Mouse (Mus musculus) monocyte, adult 5-6 weeks (primary cell): ENCODE data around the gene Ppbp. TPM values are rescaled to one million over a fixed set of nuclear protein-coding genes. Genes with fewer than 3 reads are reported as not detected.

Experiments used
- ATAC-seq: fragments of 153-309, 156-312 bp; replicated peaks from 2 replicates; pipeline ENCODE4 v1.8.0; 2017; ENCODE audit warnings: mild to moderate bottlenecking; ENCODE audit not compliant: low TSS enrichment, insufficient number of reproducible peaks, severe bottlenecking, poor library complexity, low FRiP score
- total RNA-seq: library from RNA; stranded (forward); fragments of 200-1000, 200-491, 200-594 nt; gene quantifications from 3 replicates; pipeline ENCODE4 v1.2.3, GENCODE M21; 2017

Gene Ppbp
- total RNA-seq: 20.7 to 327 TPM (median 26.3 TPM) in 3 replicates

GRCm38 (mm10) chr5:90768218-90768617, at the start of gene Ppbp:
TSS of gene Ppbp (plus strand) at chr5:90768518.
- ATAC-seq: no peak

DNA sequence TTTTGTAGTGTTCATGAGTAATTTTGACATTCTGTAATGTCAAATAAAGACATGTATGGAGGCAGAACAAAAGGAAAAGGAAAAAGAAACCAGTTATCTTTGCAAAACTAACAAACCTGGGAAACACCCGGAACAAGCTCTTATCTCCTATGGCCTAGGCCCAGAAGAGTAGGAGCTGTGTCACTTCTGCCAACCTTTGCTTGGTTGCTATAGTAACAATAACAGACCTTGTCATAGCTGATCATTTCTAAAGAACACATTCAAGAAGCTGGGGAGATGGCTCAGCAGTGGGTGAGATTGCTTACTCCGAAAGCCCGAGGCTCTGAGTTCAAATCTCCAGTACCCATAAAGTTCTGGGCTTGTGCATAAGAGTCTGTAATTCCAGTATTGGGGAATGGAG, 45.7 kb upstream of the Ppbp start:
- ATAC-seq: no peak

- no peak for ATAC-seq
Observed at GRCm38 (mm10) chr5:90728254-90728653, 40.1 kb upstream of the Ppbp start.

GRCm38 (mm10) chr5:90731480-90731879, 36.8 kb upstream of the Ppbp start:
- no peak for ATAC-seq

DNA sequence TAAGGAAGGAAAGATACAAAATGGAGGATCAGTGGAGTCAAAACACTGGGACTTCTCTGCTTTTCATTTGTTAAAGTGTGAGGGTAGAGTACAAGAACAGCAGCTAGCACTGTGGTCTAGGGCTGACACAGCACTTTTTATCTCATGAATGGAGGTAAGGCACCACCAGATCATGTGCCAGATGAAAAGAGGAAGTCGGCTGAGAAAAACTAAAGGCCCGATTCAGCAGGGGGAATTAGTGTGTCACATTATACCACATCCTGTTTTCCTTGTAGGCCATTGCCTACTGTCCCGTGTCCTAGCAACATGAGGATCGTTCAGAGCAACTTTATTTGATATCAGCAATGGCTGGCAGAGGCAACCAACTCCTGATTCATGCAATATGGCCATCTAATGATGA, 26.3 kb upstream of the Ppbp start:
- ATAC-seq: peak; percentile 98

DNA sequence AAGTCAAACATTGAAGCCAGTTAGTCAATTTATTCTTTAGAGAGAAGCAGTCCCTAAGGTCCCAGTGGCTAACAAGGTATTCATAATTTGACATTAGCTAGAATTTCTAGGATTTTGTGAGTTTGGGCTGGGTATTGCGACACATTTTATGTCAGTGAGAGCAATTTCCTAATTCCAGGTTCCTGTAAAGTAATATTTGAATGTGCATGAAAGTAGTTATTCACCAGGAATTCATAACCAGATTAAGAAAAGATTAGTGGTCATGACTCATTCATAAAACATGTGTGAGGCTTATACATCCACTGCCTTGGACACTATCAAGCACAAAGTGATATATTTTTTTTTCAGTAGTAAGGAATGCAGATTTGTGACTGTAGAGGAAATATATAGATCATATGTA, 14.4 kb upstream of the Ppbp start:
- ATAC-seq: no peak

DNA sequence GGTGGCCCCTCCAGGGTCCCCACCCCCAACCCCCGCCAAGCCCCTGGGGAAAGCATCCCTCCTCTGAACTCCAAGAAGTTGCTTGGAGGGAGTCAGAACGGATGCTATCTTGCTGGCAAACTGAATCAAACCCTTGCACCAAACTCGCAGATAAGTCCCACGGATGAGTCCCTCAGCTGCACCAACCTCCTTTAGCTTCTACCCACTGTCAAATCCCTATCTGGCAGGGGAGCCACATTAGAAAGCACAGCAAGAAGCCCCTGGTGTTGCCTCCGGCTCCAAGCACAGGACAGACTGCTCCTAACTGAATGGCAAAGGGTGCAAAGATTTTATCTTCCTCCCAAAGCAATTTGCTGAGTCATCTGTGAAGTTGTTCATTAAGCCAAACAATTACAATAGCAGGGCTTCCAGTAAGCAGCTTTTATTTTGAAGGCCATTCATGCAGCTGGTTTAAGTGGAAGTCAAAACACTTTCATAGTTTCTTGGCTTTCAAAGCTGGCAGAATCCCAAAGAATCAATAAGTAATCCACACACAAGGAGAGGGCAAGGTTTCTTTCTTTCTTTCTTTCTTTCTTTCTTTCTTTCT, 10.2 kb upstream of the Ppbp start:
- no peak for ATAC-seq

DNA sequence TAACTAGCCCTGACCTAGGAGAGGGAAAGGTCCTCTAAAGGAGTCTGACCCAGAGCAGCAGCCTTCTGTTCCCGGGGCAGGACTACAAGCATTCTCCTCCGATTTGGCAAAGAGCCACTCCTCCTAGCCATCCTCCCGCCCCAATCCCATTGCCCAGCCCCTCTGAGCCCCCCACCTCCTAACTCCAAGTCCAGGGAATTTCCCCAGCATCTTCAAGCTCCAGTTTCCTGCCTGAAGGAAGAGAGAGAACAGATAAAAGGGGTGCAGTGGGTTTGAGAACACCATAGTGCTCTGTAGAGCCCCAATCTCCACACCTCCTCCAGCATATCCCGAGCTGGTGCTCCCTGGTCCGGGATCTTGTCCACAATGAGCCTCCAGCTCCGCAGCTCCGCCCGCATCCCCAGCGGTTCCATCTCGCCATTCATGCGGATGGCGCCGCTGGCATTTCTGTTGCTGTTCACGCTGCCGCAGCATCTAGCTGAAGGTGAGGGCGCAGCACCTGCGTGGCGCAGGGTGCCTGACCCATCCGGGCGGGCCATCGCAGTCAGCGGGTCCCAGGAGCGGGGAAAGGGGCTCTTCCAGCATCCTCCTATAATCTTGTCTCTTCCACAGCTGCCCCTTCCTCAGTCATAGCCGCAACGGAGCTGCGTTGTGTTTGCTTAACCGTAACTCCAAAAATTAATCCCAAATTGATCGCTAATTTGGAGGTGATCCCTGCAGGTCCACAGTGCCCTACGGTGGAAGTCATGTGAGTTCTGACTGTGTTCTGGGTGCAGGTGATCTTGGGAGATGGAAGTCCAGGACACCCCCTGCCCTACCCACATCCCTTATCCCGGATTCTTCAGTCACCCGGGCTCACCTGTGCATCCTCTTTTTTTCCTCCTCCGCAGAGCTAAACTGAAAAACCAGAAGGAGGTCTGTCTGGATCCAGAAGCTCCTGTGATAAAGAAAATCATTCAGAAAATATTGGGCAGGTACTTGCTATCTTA, 8.9 kb upstream of the Ppbp start, which contains the start of gene Cxcl5:
TSS of gene Cxcl5 (plus strand) at position 284 of the 989 bp plus-strand sequence.
- ATAC-seq: no peak

- no peak for ATAC-seq
Observed at GRCm38 (mm10) chr5:90760303-90760702, 8.0 kb upstream of the Ppbp start.

GRCm38 (mm10) chr5:90760844-90761243, 7.5 kb upstream of the Ppbp start:
- ATAC-seq: no peak

DNA sequence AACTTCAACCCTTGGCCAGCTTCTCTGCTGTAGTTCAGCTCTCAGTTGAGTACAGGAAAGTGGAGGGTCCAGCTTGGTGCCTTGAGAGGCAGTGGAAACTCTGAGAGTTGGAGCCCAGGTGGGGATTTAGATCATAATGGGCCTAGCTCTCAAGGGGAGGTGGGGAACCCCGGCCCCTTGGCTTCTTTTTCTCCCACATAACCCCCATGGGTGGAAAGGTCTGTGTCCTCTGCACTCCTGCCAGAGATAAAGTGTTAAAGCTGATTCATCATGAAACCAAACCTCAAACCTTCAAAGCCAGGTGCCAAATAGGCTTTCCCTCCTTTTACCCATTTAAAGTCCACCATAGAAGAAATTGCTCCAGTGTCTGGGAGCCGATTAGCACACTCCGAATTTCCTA, 6.5 kb upstream of the Ppbp start:
- no peak for ATAC-seq

GRCm38 (mm10) chr5:90763912-90764665, 4.2 kb upstream of the Ppbp start:
- no peak for ATAC-seq

DNA sequence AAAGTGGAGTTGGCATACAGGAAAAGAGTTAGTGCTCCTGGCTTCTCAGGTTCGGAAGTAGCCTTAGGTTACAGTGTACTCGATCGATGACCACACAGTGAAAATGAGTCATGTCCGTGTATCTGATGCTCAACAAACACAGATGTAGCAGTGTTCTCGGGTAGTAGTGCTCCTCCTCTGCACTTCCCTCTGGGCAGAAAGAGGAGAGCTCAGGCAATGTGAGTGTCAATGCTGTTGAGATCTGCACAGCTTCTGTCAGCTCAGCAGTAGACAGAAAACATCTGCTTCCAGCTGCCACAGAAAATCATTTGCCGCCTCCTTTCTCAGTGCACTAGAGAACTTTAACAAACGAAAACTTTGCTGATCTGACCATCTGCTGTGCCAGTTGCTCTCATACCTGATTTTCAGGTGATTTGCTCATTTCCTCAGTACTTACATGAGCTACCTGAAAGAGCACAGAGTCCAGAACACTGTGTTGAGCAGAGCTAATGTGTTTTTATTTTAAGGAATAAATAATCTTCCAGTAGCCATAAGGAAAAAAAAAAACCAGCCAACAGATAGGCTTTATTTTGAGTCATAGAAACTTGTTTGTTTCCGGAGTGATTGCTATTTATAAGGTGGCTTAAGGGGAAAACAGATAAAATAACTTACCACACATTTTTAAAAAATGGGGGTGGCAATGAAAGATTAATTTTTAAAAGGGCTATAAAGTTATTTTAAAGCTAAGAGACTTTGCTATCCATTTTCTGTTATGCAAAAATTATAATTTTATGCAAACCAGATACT, 2.3 kb upstream of the Ppbp start:
- ATAC-seq: no peak

DNA sequence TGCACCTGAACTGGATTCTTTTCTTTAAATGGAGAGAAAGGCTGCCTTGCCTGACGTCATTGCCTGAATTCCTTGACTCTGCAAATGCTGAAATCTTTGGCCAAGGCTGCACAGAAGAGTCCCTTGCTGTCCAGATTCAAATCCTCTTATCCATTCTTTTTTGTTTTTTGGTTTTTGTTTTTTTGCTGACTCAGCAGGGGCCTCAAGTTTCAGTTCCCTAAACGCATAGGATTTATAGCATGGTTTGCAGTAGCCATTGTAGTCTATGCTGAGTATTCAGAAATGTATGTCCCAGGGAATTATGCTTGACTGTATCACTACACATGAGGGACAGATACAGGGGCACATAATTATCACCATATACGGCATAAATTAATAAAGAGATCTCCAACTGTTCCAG, 3.1 kb downstream of the Ppbp start:
- no peak for ATAC-seq

GRCm38 (mm10) chr5:90771880-90772653, 3.7 kb downstream of the Ppbp start, which contains the start of gene Pf4:
TSS of gene Pf4 (plus strand) at chr5:90772435.
- ATAC-seq: 0 out of 2 replicates have a peak, but pooled peaks have one; percentile 9

GRCm38 (mm10) chr5:90775562-90775961, 7.2 kb downstream of the Ppbp start:
- 0 out of 2 replicates have a peak, but pooled peaks have one; percentile 12 for ATAC-seq

GRCm38 (mm10) chr5:90777621-90778020, 9.3 kb downstream of the Ppbp start:
- ATAC-seq: no peak

DNA sequence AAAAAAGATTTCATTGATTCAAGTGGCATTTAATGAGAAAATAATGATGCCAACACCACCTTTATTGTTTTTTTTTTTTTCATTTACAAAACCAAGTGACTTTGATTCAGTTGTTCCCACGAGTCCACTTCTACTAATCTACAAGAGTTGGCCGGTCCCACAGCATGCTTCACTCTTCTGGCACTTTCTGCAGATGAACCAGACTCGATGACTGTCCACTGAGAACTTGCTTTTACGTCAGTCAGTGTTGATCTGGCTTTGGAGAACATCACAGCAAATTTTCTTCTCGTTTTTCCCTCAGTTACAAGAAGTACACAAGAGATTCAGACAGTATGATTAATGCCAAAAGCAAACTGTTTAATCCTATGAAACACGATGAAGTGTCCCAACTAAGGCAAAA, 10.5 kb downstream of the Ppbp start:
- ATAC-seq: no peak
